Mouse (Mus musculus) ES-E14 (cell line): Measurements from ENCODE around the gene Bnc2.

Experiments used
- CHD2 ChIP-seq: IDR thresholded peaks from 2 replicates; pipeline ENCODE4 v1.6.1; 2014; ENCODE audit warnings: mild to moderate bottlenecking, low read depth, low read length, inconsistent platforms
- HCFC1 ChIP-seq: IDR thresholded peaks from 2 replicates; pipeline ENCODE4 v1.6.1; 2012; ENCODE audit warnings: low read length, inconsistent platforms, borderline replicate concordance; ENCODE audit not compliant: insufficient read depth
- MAFK ChIP-seq: IDR thresholded peaks from 2 replicates; pipeline ENCODE4 v1.6.1; 2014; ENCODE audit warnings: mild to moderate bottlenecking, low read depth, low read length, inconsistent platforms; ENCODE audit not compliant: insufficient read depth
- ZC3H11A ChIP-seq: IDR thresholded peaks from 2 replicates; pipeline ENCODE4 v1.6.1; 2012; ENCODE audit warnings: low read depth, mild to moderate bottlenecking, inconsistent platforms, low read length, borderline replicate concordance
- ZNF384 ChIP-seq: IDR thresholded peaks from 2 replicates; pipeline ENCODE4 v1.6.1; 2012; ENCODE audit warnings: low read depth, low read length, inconsistent platforms

GRCm38 (mm10) chr4:84321598-84321997 is 353.5 kb downstream of the Bnc2 start:
- TF ChIP-seq HCFC1 (no peak), MAFK (no peak), ZNF384 (no peak), ZC3H11A (no peak), CHD2 (no peak)
